Mouse (Mus musculus): ENCODE measurements around the gene Rbfox2. TPM values are rescaled to one million over a fixed set of nuclear protein-coding genes. Genes with fewer than 3 reads are reported as not detected.
A peak's percentile ranks its signal among the peaks of the same experiment; 100 is the strongest.

Rbfox2 gene
- polyA plus RNA-seq, 1 experiment from 2014 or later = 81.5 TPM

DNA sequence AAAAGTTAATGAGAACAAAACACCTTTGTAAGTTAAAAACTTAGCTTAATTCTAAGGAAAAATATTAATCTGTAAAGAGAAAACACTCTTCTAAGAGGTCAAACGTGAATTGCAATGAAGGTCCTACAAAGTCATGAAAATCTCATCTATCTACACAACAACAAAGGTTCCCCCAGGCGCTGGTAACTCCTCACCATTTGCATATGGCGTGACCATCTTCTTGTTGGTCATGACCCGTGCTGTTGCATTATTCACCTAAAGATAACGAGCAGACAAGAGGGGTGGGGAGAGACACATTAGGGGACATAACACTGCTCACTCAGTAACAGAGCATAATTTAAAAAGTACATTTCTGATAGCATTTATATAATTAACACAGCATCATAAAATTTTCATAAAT, 204.1 kb downstream of the Rbfox2 start:
- no peak for ATAC-seq (replicated peaks; ENCODE audit: insufficient number of reproducible peaks, low FRiP score, low TSS enrichment)
- H3K9me3 ChIP-seq (replicated peaks; ENCODE audit: control insufficient read depth, low read length) = no peaks in the 10 kb centered on the region
- H3K27ac ChIP-seq (ENCODE audit: low read depth, low read length) = no peak overlapping the region
- WGBS (ENCODE audit: insufficient replicate concordance) = 82% methylated on average over 5 of the region's 5 CpGs
- H3K36me3 ChIP-seq (ENCODE audit: control insufficient read depth, insufficient read depth, low read length) = peaks cover 28% of the 10 kb centered on the region
- no peak overlapping the region for H3K4me2 ChIP-seq
- no peaks in the 10 kb centered on the region for H3K27me3 ChIP-seq (ENCODE audit: control insufficient read depth, insufficient read depth, low read length)
- H3K9ac ChIP-seq (ENCODE audit: low read depth, low read length) = no peak overlapping the region
- no peak overlapping the region for H3K4me3 ChIP-seq (ENCODE audit: low read depth, low read length)
- H3K4me1 ChIP-seq (ENCODE audit: control insufficient read depth, insufficient read depth, low read length) = peaks cover 17% of the 10 kb centered on the region

DNA sequence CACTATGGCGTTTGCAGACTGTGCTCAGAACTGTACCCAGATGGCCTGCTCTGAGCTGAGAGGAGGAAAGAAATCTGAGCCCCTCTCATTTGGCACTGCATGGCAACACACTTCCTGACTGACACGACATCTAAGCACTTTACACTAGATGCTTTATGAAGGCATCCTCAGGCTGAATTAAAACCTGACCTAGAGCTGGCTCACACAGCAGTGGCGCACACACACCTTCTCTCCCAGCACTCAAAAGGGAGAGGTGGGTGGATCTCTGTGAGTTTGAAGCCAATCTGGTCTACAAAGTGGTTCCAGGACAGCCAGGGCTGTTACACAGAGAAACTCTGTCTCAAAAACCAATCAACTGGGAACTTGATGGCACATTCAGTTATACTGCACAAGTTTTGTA, 207.0 kb downstream of the Rbfox2 start:
- peaks cover 7% of the 10 kb centered on the region for H3K4me1 ChIP-seq (ENCODE audit: control insufficient read depth, insufficient read depth, low read length)
- no peak overlapping the region for H3K4me2 ChIP-seq
- peaks cover 34% of the 10 kb centered on the region for H3K36me3 ChIP-seq (ENCODE audit: control insufficient read depth, insufficient read depth, low read length)
- no peaks in the 10 kb centered on the region for H3K27me3 ChIP-seq (ENCODE audit: control insufficient read depth, insufficient read depth, low read length)
- WGBS (ENCODE audit: insufficient replicate concordance) = 58% methylated on average over 3 of the region's 3 CpGs
- H3K9me3 ChIP-seq (replicated peaks; ENCODE audit: control insufficient read depth, low read length) = no peaks in the 10 kb centered on the region
- no peak overlapping the region for H3K4me3 ChIP-seq (ENCODE audit: low read depth, low read length)
- H3K9ac ChIP-seq (ENCODE audit: low read depth, low read length) = no peak overlapping the region
- no peak overlapping the region for H3K27ac ChIP-seq (ENCODE audit: low read depth, low read length)
- ATAC-seq (replicated peaks; ENCODE audit: insufficient number of reproducible peaks, low FRiP score, low TSS enrichment) = no peak

DNA sequence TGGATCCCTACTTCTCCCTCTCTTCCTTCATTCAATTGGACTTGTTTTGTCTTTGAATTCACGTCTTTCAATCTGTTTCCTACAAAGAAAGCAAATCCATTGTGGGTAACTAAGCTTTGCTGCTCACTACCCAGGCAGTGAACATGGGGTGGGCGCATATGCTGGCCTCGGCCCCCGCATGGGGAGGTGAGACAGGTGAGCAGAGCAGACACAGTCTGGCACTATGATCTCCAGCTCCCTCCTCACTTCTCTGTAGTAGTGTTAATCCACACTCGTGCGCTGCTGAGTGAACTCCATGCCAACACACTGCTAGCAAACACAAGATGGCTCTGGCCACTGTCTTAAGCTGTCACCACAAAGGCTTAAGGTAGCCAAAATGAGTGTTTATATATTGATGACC, 209.4 kb downstream of the Rbfox2 start:
- Histone ChIP-seq H3K27me3 (ENCODE audit: control insufficient read depth, insufficient read depth, low read length) (no peaks in the 10 kb centered on the region), H3K4me3 (ENCODE audit: low read depth, low read length) (no peak overlapping the region), H3K27ac (ENCODE audit: low read depth, low read length) (no peak overlapping the region), H3K9me3 (replicated peaks; ENCODE audit: control insufficient read depth, low read length) (no peaks in the 10 kb centered on the region), H3K4me1 (ENCODE audit: control insufficient read depth, insufficient read depth, low read length) (peaks cover 7% of the 10 kb centered on the region), H3K9ac (ENCODE audit: low read depth, low read length) (no peak overlapping the region), H3K36me3 (ENCODE audit: control insufficient read depth, insufficient read depth, low read length) (peaks cover 45% of the 10 kb centered on the region), H3K4me2 (no peak overlapping the region)
- WGBS (ENCODE audit: insufficient replicate concordance) = 89% methylated on average over 6 of the region's 6 CpGs
- no peak for ATAC-seq (replicated peaks; ENCODE audit: insufficient number of reproducible peaks, low FRiP score, low TSS enrichment)

DNA sequence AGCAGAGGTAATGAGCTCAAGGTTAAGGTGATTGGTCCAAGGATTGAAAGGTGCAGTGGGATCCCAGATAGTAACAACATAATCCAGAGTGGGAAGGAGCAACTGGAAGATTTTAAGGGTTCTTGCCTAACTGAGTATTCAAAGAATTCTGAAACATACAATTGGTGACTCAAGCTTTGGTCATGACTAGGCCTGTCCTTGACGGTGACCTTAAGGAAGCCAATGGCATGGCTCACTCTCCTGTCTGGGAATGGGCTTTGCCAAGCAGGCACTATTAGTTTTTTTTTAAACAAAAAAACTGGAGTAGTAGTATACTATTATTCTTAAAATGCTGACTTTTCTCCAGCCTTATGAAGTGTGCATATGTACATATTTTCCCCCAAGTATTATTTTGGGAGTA, 211.6 kb downstream of the Rbfox2 start:
- no peak overlapping the region for H3K4me2 ChIP-seq
- ATAC-seq (replicated peaks; ENCODE audit: insufficient number of reproducible peaks, low FRiP score, low TSS enrichment) = no peak
- H3K27me3 ChIP-seq (ENCODE audit: control insufficient read depth, insufficient read depth, low read length) = no peaks in the 10 kb centered on the region
- H3K9me3 ChIP-seq (replicated peaks; ENCODE audit: control insufficient read depth, low read length) = no peaks in the 10 kb centered on the region
- peaks cover 12% of the 10 kb centered on the region for H3K4me1 ChIP-seq (ENCODE audit: control insufficient read depth, insufficient read depth, low read length)
- H3K27ac ChIP-seq (ENCODE audit: low read depth, low read length) = no peak overlapping the region
- peaks cover 44% of the 10 kb centered on the region for H3K36me3 ChIP-seq (ENCODE audit: control insufficient read depth, insufficient read depth, low read length)
- no peak overlapping the region for H3K4me3 ChIP-seq (ENCODE audit: low read depth, low read length)
- no peak overlapping the region for H3K9ac ChIP-seq (ENCODE audit: low read depth, low read length)
- WGBS (ENCODE audit: insufficient replicate concordance) = 94% methylated on average over 1 of the region's 1 CpGs

DNA sequence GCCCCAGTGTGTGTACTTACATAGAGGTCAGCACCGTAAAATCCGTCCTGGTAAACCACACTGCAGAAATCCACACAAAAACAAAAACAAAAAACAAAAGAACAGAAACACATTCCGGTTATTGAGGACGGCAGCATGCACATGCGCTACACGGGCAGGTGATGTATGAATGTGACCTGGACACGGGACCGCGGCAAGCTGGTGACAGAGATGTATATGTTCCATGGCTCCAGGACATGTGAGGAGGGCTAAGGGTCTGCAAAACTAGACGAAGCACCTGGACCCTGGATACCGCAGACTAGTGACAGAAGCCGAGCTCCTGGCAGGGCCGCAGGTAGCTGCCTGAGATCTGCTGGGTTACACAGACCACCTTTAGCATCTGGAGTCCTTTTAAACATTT, 212.4 kb downstream of the Rbfox2 start:
- no peak overlapping the region for H3K27ac ChIP-seq (ENCODE audit: low read depth, low read length)
- no peak overlapping the region for H3K4me2 ChIP-seq
- H3K4me1 ChIP-seq (ENCODE audit: control insufficient read depth, insufficient read depth, low read length) = peaks cover 9% of the 10 kb centered on the region
- no peak for ATAC-seq (replicated peaks; ENCODE audit: insufficient number of reproducible peaks, low FRiP score, low TSS enrichment)
- H3K36me3 ChIP-seq (ENCODE audit: control insufficient read depth, insufficient read depth, low read length) = peaks cover 44% of the 10 kb centered on the region
- no peaks in the 10 kb centered on the region for H3K27me3 ChIP-seq (ENCODE audit: control insufficient read depth, insufficient read depth, low read length)
- WGBS (ENCODE audit: insufficient replicate concordance) = 88% methylated on average over 13 of the region's 13 CpGs
- no peak overlapping the region for H3K4me3 ChIP-seq (ENCODE audit: low read depth, low read length)
- H3K9me3 ChIP-seq (replicated peaks; ENCODE audit: control insufficient read depth, low read length) = no peaks in the 10 kb centered on the region
- no peak overlapping the region for H3K9ac ChIP-seq (ENCODE audit: low read depth, low read length)

DNA sequence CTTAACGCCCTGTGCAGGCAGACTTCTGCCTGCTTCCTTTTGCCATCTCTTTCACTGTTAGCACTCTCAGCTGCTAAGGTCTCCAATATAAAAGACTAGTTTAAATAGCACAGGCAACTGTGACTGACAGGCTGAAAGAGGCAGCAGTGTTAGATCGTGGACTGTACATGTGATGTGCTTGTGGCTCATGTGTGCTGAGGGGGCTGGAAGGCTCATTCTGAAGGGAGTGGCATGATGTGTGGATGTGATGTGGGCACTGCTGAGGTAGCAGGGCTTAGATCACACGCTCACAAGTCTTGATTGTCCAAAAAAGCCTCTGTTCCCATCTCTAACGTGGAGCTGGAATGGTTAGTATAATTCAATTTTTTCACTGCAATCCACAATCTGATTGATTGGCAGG, 215.4 kb downstream of the Rbfox2 start:
- Histone ChIP-seq H3K9me3 (replicated peaks; ENCODE audit: control insufficient read depth, low read length) (no peaks in the 10 kb centered on the region), H3K27ac (ENCODE audit: low read depth, low read length) (no peak overlapping the region), H3K27me3 (ENCODE audit: control insufficient read depth, insufficient read depth, low read length) (no peaks in the 10 kb centered on the region), H3K9ac (ENCODE audit: low read depth, low read length) (no peak overlapping the region), H3K4me1 (ENCODE audit: control insufficient read depth, insufficient read depth, low read length) (peaks cover 18% of the 10 kb centered on the region), H3K4me2 (no peak overlapping the region), H3K36me3 (ENCODE audit: control insufficient read depth, insufficient read depth, low read length) (peaks cover 27% of the 10 kb centered on the region), H3K4me3 (ENCODE audit: low read depth, low read length) (no peak overlapping the region)
- 76% methylated on average over 4 of the region's 4 CpGs for WGBS (ENCODE audit: insufficient replicate concordance)
- ATAC-seq (replicated peaks; ENCODE audit: insufficient number of reproducible peaks, low FRiP score, low TSS enrichment) = no peak

DNA sequence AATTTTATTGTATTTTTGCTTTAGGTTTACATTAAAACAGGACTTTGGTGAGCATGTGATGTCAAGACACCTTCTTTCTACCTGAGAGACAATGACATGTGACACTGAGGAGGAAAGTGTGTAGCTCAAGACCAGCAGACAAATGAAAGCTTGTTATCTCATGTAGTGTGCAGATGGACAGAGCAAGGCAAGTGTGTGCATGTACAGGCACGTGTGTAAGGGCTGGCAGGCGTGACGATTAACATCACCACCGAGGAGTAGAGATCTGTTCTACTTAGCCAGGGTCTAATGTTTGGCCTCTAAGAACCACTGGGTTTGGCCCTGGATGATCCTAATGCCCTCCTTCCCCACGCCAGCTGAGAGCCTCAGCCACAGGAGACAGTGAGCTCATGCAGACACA, 216.3 kb downstream of the Rbfox2 start:
- H3K9me3 ChIP-seq (replicated peaks; ENCODE audit: control insufficient read depth, low read length) = no peaks in the 10 kb centered on the region
- H3K27ac ChIP-seq (ENCODE audit: low read depth, low read length) = no peak overlapping the region
- no peak for ATAC-seq (replicated peaks; ENCODE audit: insufficient number of reproducible peaks, low FRiP score, low TSS enrichment)
- no peak overlapping the region for H3K9ac ChIP-seq (ENCODE audit: low read depth, low read length)
- no peak overlapping the region for H3K4me3 ChIP-seq (ENCODE audit: low read depth, low read length)
- 74% methylated on average over 5 of the region's 5 CpGs for WGBS (ENCODE audit: insufficient replicate concordance)
- peaks cover 24% of the 10 kb centered on the region; the same call in 1 of the 2 replicates for H3K36me3 ChIP-seq (ENCODE audit: control insufficient read depth, insufficient read depth, low read length)
- H3K27me3 ChIP-seq (ENCODE audit: control insufficient read depth, insufficient read depth, low read length) = no peaks in the 10 kb centered on the region
- H3K4me1 ChIP-seq (ENCODE audit: control insufficient read depth, insufficient read depth, low read length) = peaks cover 19% of the 10 kb centered on the region
- no peak overlapping the region for H3K4me2 ChIP-seq

DNA sequence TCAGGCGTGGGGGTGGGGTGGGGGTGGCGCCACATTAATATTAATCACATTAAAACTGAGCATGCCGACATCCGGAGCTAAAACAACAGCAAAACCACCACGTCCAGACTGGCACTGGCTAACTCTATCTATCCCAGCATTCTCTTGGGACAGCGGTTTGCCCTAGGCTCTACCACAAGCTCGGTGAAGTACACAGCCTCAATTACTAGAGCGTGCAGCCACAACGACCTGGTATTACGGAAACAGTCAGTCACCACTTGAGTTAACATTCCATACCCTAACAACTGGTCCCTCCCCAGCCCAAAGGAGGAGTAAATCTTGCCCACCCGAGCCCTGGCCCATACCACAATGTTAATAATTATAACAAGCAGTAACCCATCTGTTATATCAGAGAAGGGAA, 217.6 kb downstream of the Rbfox2 start:
- no peak for ATAC-seq (replicated peaks; ENCODE audit: insufficient number of reproducible peaks, low FRiP score, low TSS enrichment)
- Histone ChIP-seq H3K4me2 (no peak overlapping the region), H3K9me3 (replicated peaks; ENCODE audit: control insufficient read depth, low read length) (no peaks in the 10 kb centered on the region), H3K36me3 (ENCODE audit: control insufficient read depth, insufficient read depth, low read length) (peaks cover 29% of the 10 kb centered on the region), H3K27ac (ENCODE audit: low read depth, low read length) (0 out of 2 replicates have a peak overlapping the region, but pooled peaks have one; percentile 19), H3K4me3 (ENCODE audit: low read depth, low read length) (no peak overlapping the region), H3K9ac (ENCODE audit: low read depth, low read length) (no peak overlapping the region), H3K4me1 (ENCODE audit: control insufficient read depth, insufficient read depth, low read length) (peaks cover 23% of the 10 kb centered on the region), H3K27me3 (ENCODE audit: control insufficient read depth, insufficient read depth, low read length) (no peaks in the 10 kb centered on the region)
- WGBS (ENCODE audit: insufficient replicate concordance) = 72% methylated on average over 11 of the region's 11 CpGs

DNA sequence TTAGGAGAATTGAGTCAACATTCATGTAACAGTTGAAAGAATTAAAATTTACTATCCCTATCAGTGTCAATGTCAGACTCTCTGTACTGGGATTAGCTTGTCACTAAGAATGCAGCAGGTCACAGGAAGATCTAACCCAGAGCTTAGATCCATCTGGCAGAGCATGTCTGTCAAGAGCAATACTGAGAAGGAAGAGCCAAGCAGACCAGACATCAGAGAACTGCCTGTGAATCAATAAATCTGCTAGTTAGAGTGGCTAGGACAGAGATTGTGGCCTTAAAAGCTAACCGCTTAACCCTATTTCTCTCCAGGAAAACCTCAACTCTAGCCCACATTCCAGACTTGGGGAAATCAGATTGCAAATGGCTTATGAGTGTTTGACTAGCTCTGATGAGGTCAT, 220.3 kb downstream of the Rbfox2 start:
- Histone ChIP-seq H3K36me3 (ENCODE audit: control insufficient read depth, insufficient read depth, low read length) (peaks cover 21% of the 10 kb centered on the region), H3K4me1 (ENCODE audit: control insufficient read depth, insufficient read depth, low read length) (peaks cover 23% of the 10 kb centered on the region), H3K27ac (ENCODE audit: low read depth, low read length) (peak overlapping the region; percentile 46; the same call in 1 of the 2 replicates), H3K4me3 (ENCODE audit: low read depth, low read length) (no peak overlapping the region), H3K27me3 (ENCODE audit: control insufficient read depth, insufficient read depth, low read length) (no peaks in the 10 kb centered on the region), H3K9me3 (replicated peaks; ENCODE audit: control insufficient read depth, low read length) (no peaks in the 10 kb centered on the region), H3K9ac (ENCODE audit: low read depth, low read length) (no peak overlapping the region), H3K4me2 (no peak overlapping the region)
- ATAC-seq (replicated peaks; ENCODE audit: insufficient number of reproducible peaks, low FRiP score, low TSS enrichment) = no peak
- WGBS (ENCODE audit: insufficient replicate concordance) = 84% methylated on average over 1 of the region's 1 CpGs
